Mouse (Mus musculus) liver, adult 10 weeks (tissue): Measurements from ENCODE around the gene Csk. TPM values are rescaled to one million over a fixed set of nuclear protein-coding genes. Genes with fewer than 3 reads are reported as not detected.

Experiments
- polyA plus RNA-seq: library from polyadenylated mRNA; stranded (reverse); fragments of 350-450 nt; fragmentation: Illumina TruSeq; extraction: RNeasy Lipid Tissue Mini Kit (QIAGEN cat#74804); gene quantifications from one replicate; pipeline ENCODE4 v1.2.3, GENCODE M21; 2014; ENCODE audit warnings: low read depth, low replicate concordance

Csk gene
- 4.0 TPM for polyA plus RNA-seq

DNA sequence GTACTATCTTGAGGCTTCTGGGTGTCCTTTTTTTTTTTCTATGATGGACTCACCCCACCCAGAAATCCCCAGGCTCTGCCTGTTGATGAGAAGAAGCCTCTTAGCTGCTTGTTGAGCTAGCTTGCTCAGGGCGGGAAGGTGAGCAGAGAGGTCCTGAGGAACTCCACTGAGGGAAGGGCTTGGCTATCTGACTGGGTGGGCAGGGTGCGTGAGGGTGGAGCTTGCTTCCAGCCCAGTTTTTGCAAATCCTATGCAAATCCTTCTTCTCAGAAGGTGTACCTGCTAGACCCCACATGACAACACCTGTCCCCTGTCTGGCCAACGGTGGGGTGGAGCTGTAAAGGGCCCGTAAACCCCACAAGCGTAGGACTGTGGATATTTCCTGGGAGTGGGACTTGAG, at the start of gene Csk:
Gene Csk (minus strand): TSS at position 349 of the 400 bp plus-strand sequence.

DNA sequence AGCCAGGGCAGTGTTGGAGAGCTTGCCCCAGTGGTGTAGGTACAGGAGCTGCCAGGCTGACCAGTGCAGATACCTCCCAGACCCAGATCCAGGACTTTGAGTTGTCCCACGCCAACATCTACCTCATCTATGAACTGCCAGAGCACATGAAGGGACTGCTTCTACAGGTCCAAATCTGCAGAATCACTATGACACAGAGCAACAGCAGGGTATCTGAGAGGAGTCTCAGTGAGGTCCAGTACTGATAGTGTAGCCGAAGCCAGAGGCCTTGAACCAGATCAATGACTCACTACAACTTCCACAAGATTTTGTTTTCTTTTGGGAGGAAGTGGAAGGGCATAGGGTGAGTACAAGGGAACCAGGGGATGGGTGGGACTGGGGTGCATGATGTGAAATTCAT, 34.3 kb upstream of the Csk start, which contains the start of gene Cyp1a1:
Gene Cyp1a1 (plus strand): TSS at position 178 of the 400 bp plus-strand sequence.

DNA sequence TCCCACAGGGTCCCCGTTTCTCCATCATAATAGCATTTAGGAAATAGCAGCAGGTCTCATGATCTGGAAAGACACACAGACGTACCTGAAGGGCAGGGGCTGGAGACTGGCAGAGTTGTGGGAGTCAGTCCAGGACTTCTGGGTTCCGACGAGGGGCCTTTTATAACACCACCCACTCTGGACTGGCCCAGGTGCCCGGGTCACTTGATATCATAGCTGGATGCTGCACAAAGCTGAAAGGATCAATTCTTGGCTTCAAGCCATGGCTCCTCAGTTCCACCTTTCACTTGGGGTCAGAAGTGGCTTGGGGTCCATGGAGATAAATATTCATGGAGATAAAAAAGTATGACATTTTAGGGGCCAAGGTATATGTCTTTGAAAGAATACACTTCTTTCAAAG, 30.1 kb upstream of the Csk start, which contains the start of gene Cyp1a2:
Gene Cyp1a2 (minus strand): TSS at position 184 of the 400 bp plus-strand sequence.

DNA sequence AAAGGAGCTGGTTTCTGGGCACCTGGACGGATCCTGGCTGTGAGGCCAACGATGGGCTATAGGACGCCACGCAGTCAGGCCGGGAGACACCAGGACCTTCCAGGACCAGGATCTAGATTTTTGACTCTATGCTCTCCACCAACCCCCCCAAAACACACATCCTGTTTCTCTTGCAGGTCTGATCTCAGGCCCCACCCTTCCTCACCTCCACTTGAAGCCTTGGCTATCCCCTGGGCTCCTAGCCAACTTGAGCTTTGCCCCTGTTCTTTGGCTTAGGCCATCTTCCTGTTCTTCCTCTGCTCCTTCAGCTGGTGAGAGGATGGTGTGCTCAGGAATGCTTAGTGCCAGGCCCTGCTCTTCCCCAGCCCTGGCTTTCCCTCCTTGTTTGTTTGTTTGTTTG, 32.8 kb downstream of the Csk start, which contains the start of gene Lman1l:
Gene Lman1l (minus strand): TSS at position 101 of the 400 bp plus-strand sequence.

DNA sequence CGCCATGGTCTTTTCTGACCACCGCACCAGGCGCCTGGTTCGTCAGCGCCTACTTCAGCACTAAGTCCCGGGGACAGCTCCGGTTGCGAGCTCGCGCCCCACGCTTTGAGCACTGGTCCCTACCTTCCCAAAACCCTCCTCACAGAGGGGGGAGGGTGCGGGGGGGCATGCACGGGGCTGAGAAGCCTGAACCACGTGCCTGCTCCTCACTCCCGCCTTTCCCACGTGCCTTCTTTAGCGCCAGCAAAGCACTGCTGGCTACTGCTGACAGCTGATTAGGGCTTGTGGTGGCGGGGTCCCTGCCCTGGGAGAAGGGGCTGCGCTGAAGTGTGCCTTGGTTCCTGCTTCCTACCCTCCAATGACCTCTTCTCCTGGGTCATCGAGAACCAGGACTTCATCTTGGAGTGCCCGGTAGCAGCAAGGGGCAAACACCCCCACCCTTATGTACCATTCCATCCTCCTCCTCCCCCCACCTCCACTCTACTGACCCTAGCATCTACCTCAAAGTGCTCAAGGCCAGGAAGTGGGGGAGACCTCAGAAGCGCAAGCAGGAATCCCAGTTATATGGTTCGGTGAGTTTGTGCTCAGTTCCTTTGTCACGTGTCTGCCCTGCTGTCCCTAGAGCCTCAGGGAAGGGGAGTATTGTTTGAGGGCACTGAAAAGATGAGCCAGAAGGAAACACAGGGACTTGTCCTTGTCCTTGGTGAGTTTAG, 47.1 kb downstream of the Csk start, which contains the start of gene Cplx3:
Gene Cplx3 (minus strand): TSS at position 143 of the 713 bp plus-strand sequence.

DNA sequence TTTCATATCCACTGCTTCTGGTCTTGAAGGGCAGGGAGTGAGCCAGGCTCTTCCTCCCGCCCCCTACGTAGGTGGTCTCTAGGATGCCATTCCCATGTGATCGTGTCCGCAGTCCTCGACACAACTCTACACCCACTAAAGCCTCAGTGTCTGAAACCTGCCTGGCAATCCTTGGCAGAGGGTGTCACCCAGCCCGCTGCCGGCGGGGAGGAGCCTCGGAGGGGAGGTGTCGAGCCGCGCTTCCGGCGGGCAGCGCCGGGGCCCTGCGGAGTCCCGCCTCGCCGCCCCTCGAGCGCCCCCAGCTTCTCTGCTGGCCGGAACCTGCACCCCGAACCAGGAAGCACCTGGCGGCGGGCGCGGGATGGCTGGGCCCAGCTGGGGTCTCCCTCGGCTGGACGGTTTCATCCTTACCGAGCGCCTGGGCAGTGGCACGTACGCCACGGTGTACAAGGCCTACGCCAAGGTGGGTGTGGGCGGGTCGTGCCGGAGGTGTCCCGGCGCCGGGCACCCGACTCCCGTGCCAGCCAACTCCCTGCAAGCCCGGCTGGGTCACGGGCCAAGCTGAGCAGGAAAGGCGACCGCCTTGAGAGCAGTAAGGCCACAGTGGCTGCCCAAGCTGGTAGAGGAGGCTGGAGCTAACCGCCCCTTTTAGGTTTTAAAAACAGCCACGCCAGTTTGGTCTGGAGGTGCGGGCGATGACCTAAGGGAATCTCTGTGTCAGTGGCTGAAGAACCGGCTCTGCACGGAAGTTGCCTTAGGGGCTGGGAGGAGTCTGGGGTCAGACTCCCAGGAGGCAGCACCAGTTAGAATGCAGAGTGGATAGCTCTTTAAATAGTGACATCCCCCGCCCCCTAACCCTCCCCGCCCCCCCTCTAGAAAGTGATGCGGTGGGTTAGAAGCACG, 64.0 kb downstream of the Csk start, which contains the start of gene Ulk3:
Gene Ulk3 (plus strand): TSS at position 229 of the 903 bp plus-strand sequence.

Other genes starting within 250 kb of the Csk start
- 10.6 TPM for gene Ppcdc, start 213.5 kb downstream of the Csk start, polyA plus RNA-seq
- 3.3 TPM for gene Scamp5, start 185.6 kb downstream of the Csk start, polyA plus RNA-seq
- gene Rpp25, start 149.6 kb downstream of the Csk start, polyA plus RNA-seq = not detected
- gene Cox5a, start 132.4 kb downstream of the Csk start, polyA plus RNA-seq = 732 TPM
- 2.8 TPM for gene Fam219b, start 116.1 kb downstream of the Csk start, polyA plus RNA-seq
- 4.0 TPM for gene Mpi, start 100.9 kb downstream of the Csk start, polyA plus RNA-seq
- gene Scamp2, start 92.7 kb downstream of the Csk start, polyA plus RNA-seq = 4.7 TPM
- 2.8 TPM for gene Ulk3, start 64.2 kb downstream of the Csk start, polyA plus RNA-seq
- gene Cplx3, start 47.4 kb downstream of the Csk start, polyA plus RNA-seq = not detected
- not detected for gene Lman1l, start 32.9 kb downstream of the Csk start, polyA plus RNA-seq
- gene Cyp1a2, start 30.1 kb upstream of the Csk start, polyA plus RNA-seq = 231 TPM
- 0.74 TPM for gene Cyp1a1, start 34.3 kb upstream of the Csk start, polyA plus RNA-seq
- gene Edc3, start 54.9 kb upstream of the Csk start, polyA plus RNA-seq = 2.6 TPM
- gene Clk3, start 112.2 kb upstream of the Csk start, polyA plus RNA-seq = 24.1 TPM
- 0.50 TPM for gene Arid3b, start 183.2 kb upstream of the Csk start, polyA plus RNA-seq